Mouse (Mus musculus) spleen, adult 2 months (tissue): ENCODE measurements around the gene Zfp334.

Experiments
- CTCF ChIP-seq: fragments of 200-500 bp; IDR thresholded peaks from 2 replicates; pipeline ENCODE4 v1.5.1; 2011; ENCODE audit warnings: mild to moderate bottlenecking, inconsistent platforms; ENCODE audit not compliant: insufficient read depth, insufficient read length, insufficient replicate concordance; ENCODE audit errors: extremely low read depth
- POLR2A ChIP-seq: fragments of 200-500 bp; IDR thresholded peaks from 2 replicates; pipeline ENCODE4 v1.6.1; 2011; ENCODE audit warnings: low read depth, low read length, inconsistent platforms

GRCm38 (mm10) chr2:165367868-165368439 is 20.1 kb downstream of the Zfp334 start:
- TF ChIP-seq CTCF (no peak), POLR2A (no peak)
